Mouse (Mus musculus) heart, postnatal 0 days (tissue): ENCODE measurements at regions not wholly inside any gene's neighbourhood (a gene's known extent, or its start where the extent isn't known, plus 50 kb on each side); places are given as distances from the start of the nearest gene placed in this dataset.

Experiments used
- ATAC-seq: fragments of 200-750 bp; cut with Nextera tagmentation; 2 replicates; pipeline ENCODE4 v1.8.0; 2017; ENCODE audit warnings: low read depth, moderate number of reproducible peaks, moderate library complexity; ENCODE audit not compliant: insufficient read depth
- DNase-seq: peaks from one replicate; pipeline ENCODE4 v3.0.0-alpha.2; 2016; ENCODE audit warnings: low spot score
- H3K27ac ChIP-seq: fragments of 300-500 bp; sonication (generic); 2 replicates; pipeline ENCODE4 v1.5.1; 2014; ENCODE audit warnings: low read depth, mild to moderate bottlenecking
- H3K27me3 ChIP-seq: fragments of 300-500 bp; sonication (generic); 2 replicates; pipeline ENCODE4 v1.6.1; 2014; ENCODE audit warnings: low read length, mixed read lengths; ENCODE audit not compliant: control insufficient read depth, insufficient read depth
- H3K36me3 ChIP-seq: fragments of 300-500 bp; sonication (generic); replicated peaks from 2 replicates; pipeline ENCODE4 v1.6.1; 2014; ENCODE audit warnings: low read length, mixed read lengths; ENCODE audit not compliant: control insufficient read depth, insufficient read depth
- H3K4me1 ChIP-seq: fragments of 300-500 bp; sonication (generic); 2 replicates; pipeline ENCODE4 v1.6.1; 2014; ENCODE audit warnings: antibody characterized with exemption; ENCODE audit not compliant: control insufficient read depth, insufficient read depth
- H3K4me2 ChIP-seq: fragments of 300-500 bp; sonication (generic); 2 replicates; pipeline ENCODE4 v1.6.1; 2014; ENCODE audit warnings: low read depth, mild to moderate bottlenecking, low read length, moderate library complexity
- H3K4me3 ChIP-seq: fragments of 300-500 bp; sonication (generic); 2 replicates; pipeline ENCODE4 v1.5.1; 2014; ENCODE audit warnings: low read depth, low read length
- H3K9ac ChIP-seq: fragments of 300-500 bp; sonication (generic); replicated peaks from 2 replicates; pipeline ENCODE4 v1.6.1; 2014; ENCODE audit warnings: low read depth, low read length, mixed read lengths
- H3K9me3 ChIP-seq: fragments of 300-500 bp; sonication (generic); replicated peaks from 2 replicates; pipeline ENCODE4 v1.6.1; 2016; ENCODE audit warnings: low read length; ENCODE audit not compliant: control insufficient read depth
- CTCF ChIP-seq: IDR thresholded peaks from 2 replicates; pipeline ENCODE4 v1.5.1; 2016; ENCODE audit warnings: antibody characterized with exemption, control low read depth, low read depth
- EP300 ChIP-seq: IDR thresholded peaks from 2 replicates; pipeline ENCODE4 v1.6.1; 2016; ENCODE audit warnings: antibody characterized with exemption, low read depth
- WGBS: fragments of 180-500 bp; shearing (Covaris S2); extraction: QIAGEN DNeasy Blood & Tissue Kit; methylation state at CpG from one replicate; pipeline ENCODE4 v1.1.7; 2014; 5-methylcytosine and 5-hydroxymethylcytosine counted together

DNA sequence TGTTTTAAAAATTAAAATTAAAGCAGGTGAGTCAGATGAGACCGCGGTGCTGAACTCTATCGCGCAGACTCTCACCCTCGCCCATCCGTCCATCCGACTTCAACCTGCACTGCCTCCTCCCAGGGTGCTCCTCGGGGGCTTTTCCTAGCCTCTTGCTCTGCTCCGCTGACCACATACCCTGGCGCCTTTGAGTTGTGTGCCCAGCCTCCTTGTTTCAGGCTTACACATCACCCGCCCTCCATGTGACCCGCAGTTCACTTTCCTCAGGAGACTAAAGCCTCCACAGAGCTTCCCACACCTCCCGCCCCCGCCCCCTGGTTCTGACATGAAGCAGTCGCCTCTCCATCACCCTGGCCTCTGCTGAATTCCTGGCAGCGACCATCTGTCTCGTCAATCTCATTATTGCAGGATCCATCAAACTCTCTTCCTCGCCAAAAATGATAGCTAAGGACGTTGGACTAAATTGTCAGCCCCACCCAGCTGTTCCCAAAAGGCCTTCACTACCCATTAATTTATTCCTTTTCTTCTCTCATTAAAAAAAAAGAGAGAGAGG is 482.9 kb downstream of the Zfp536 start:
- 35% methylated on average over 19 of the region's 19 CpGs for WGBS
- Histone ChIP-seq H3K4me2 (no peak overlapping the region), H3K4me3 (no peak overlapping the region), H3K9me3 (no peaks in the 10 kb centered on the region), H3K27me3 (no peaks in the 10 kb centered on the region), H3K9ac (no peak overlapping the region), H3K36me3 (no peaks in the 10 kb centered on the region), H3K4me1 (no peaks in the 10 kb centered on the region), H3K27ac (no peak overlapping the region)
- TF ChIP-seq CTCF (no peak), EP300 (no peak)
- no peak for ATAC-seq
- no peak for DNase-seq

DNA sequence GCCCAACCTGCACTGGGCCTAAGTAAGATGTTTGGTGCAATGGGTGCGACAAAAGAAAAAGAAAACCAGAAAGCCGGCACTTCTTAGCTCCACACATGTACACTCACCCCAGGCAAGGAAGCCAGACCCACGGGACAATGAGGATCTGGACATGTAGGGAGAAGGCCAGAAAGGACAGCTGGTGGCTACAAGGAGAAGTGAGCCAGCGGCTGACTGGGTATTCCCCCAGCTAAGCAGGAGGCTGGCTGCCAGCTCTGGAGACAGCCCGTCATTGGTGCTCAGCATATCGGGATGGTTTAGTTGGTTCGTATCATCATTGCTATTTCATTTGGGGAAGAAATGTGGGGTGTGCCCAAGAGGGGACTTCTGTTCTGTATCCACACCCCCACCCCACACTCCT is 481.7 kb downstream of the Zfp536 start:
- no peak for DNase-seq
- Histone ChIP-seq H3K9ac (no peak overlapping the region), H3K27me3 (no peaks in the 10 kb centered on the region), H3K27ac (no peak overlapping the region), H3K4me2 (no peak overlapping the region), H3K36me3 (no peaks in the 10 kb centered on the region), H3K4me3 (no peak overlapping the region), H3K4me1 (no peaks in the 10 kb centered on the region), H3K9me3 (no peaks in the 10 kb centered on the region)
- 75% methylated on average over 7 of the region's 7 CpGs for WGBS
- ATAC-seq: no peak
- TF ChIP-seq CTCF (no peak), EP300 (no peak)

DNA sequence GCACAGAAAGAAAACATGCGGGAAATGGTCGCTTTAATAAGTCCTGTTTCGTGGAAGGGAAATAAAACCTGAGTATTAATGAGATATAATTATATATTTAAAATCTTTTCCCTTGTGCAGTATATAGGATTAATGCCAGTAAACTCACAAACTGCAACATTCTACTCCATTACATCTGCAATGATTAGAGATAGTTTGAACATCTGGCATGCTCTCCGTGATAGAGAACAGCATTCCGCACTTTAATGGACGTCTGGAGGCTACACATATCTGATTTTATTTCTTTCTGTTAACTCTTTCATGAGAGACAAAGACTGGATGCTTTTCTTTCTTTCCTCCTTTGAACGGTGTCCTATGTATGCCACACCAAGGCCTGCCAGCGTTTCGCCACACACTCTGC is 480.9 kb downstream of the Zfp536 start:
- WGBS: 72% methylated on average over 9 of the region's 9 CpGs
- H3K36me3 ChIP-seq: no peaks in the 10 kb centered on the region
- H3K27ac ChIP-seq: no peak overlapping the region
- H3K9me3 ChIP-seq: no peaks in the 10 kb centered on the region
- TF ChIP-seq EP300 (no peak), CTCF (no peak)
- H3K4me1 ChIP-seq: no peaks in the 10 kb centered on the region
- no peaks in the 10 kb centered on the region for H3K27me3 ChIP-seq
- no peak for ATAC-seq
- DNase-seq: no peak
- no peak overlapping the region for H3K4me2 ChIP-seq
- H3K9ac ChIP-seq: no peak overlapping the region
- no peak overlapping the region for H3K4me3 ChIP-seq

DNA sequence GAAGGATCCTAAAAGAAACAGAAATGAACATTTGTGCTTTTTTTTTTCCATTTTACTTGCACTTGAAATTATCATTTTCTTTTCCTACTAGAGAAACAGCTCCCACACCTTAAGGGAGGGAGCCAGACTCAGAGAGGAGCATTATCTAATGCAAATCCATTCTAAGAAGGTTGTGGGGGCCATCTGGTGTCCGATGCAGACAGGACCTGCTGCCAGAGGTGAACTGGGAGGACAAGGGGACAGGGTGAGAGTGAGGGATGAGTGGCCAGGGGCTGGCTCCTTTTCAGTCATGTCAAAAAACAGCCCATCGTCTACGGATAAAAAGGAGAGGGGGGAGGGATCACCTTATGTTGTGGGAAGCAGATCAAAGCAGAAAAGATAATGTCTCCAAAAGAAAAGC is 474.6 kb downstream of the Zfp536 start:
- no peak overlapping the region for H3K27ac ChIP-seq
- H3K4me1 ChIP-seq: no peaks in the 10 kb centered on the region
- no peak for ATAC-seq
- WGBS: 12% methylated on average over 3 of the region's 3 CpGs
- no peak overlapping the region for H3K4me2 ChIP-seq
- no peak for DNase-seq
- H3K4me3 ChIP-seq: no peak overlapping the region
- H3K9ac ChIP-seq: no peak overlapping the region
- no peaks in the 10 kb centered on the region for H3K36me3 ChIP-seq
- no peaks in the 10 kb centered on the region for H3K27me3 ChIP-seq
- no peak for TF ChIP-seq EP300
- no peak; the same call in 1 of the 2 replicates for TF ChIP-seq CTCF
- no peaks in the 10 kb centered on the region for H3K9me3 ChIP-seq

DNA sequence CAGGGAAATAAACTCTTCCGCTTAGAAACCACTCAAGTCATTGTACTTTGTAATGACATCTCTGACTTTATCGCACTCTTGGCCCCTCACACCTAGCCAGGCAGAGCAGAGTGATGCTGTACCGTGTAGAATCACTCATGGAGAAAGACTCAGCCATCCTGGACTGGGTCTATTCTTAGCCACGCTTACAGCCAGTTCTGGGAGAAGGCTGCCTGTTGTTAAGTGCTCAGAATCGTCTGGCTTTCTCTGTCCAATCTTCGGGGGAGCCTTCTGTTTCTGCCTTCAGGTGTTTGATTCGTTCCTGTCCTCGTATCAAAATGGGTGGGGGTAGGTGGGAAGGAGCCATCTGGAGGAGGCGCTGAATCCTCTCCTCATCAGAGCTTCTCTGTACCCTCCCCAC is 468.0 kb downstream of the Zfp536 start:
- H3K9ac ChIP-seq: no peak overlapping the region
- H3K4me2 ChIP-seq: no peak overlapping the region
- DNase-seq (no peak), ATAC-seq (no peak)
- no peaks in the 10 kb centered on the region for H3K36me3 ChIP-seq
- TF ChIP-seq EP300 (no peak), CTCF (no peak)
- H3K4me1 ChIP-seq: no peaks in the 10 kb centered on the region
- no peaks in the 10 kb centered on the region for H3K27me3 ChIP-seq
- WGBS: 30% methylated on average over 9 of the region's 9 CpGs
- no peak overlapping the region for H3K27ac ChIP-seq
- no peak overlapping the region for H3K4me3 ChIP-seq
- H3K9me3 ChIP-seq: no peaks in the 10 kb centered on the region

DNA sequence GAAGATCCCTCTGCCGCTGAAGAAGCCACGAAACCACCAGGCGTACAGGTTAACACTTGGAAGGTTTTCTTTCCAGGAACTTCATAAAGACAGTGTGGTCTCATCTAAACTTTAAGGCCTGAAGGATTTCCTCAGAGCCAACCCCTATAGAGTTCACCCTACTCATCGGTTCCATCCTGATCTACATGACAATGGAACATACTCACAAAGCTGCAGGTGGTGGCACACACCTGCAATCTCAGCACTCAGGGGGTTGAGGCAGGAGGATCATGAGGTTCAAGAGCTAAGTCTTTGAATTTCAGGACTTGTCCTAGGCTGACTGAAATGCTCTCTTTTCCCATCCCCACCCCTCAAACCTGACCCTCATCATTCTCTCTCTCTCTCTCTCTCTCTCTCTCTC is 466.2 kb downstream of the Zfp536 start:
- 76% methylated on average over 4 of the region's 4 CpGs for WGBS

More for the DNA sequence above, 466.2 kb downstream of the Zfp536 start:
- TF ChIP-seq CTCF (no peak), EP300 (no peak)
- no peak overlapping the region for H3K27ac ChIP-seq
- H3K4me3 ChIP-seq: no peak overlapping the region
- H3K9me3 ChIP-seq: no peaks in the 10 kb centered on the region
- H3K4me2 ChIP-seq: no peak overlapping the region
- no peak overlapping the region for H3K9ac ChIP-seq
- no peaks in the 10 kb centered on the region for H3K27me3 ChIP-seq
- no peaks in the 10 kb centered on the region for H3K36me3 ChIP-seq
- H3K4me1 ChIP-seq: no peaks in the 10 kb centered on the region
- ATAC-seq (no peak), DNase-seq (no peak)
